Mouse (Mus musculus) megakaryocyte, embryonic 14.5 days (primary cell): ENCODE data around the gene Ldlrad3.

ENCODE experiments used
- FLI1 ChIP-seq: IDR thresholded peaks from 2 replicates; pipeline ENCODE4 v1.6.1; 2012; ENCODE audit warnings: low read length, inconsistent platforms, mixed read lengths
- GATA1 ChIP-seq: IDR thresholded peaks from 3 replicates; pipeline ENCODE4 v1.6.1; 2012; ENCODE audit warnings: mixed read lengths, low read length, inconsistent platforms, borderline replicate concordance

- TF ChIP-seq GATA1 (no peak), FLI1 (no peak)
Observed at GRCm38 (mm10) chr2:102127791-102128387, 58.3 kb downstream of the Ldlrad3 start.
